Mouse (Mus musculus): ENCODE data around the gene Scube1. TPM values are rescaled to one million over a fixed set of nuclear protein-coding genes. Genes with fewer than 3 reads are reported as not detected.

Scube1 gene
- total and polyA plus RNA-seq, 2 experiments from 2014 or later, result 3.3 to 13.4 TPM

- no peak overlapping the region for H3K9ac ChIP-seq (replicated peaks; ENCODE audit: low read length)
- no peak overlapping the region for H3K27ac ChIP-seq
- H3K27me3 ChIP-seq (ENCODE audit: insufficient read depth, low read length), result no peaks in the 10 kb centered on the region
- no peak overlapping the region for H3K4me3 ChIP-seq (ENCODE audit: low read length)
- DNase-seq (ENCODE audit: low spot score), result no peak
- no peak for TF ChIP-seq CTCF (IDR thresholded peaks at IDR 0.05; ENCODE audit: low read depth)
- no peak for ATAC-seq
- no peak overlapping the region for H3K4me2 ChIP-seq (ENCODE audit: low read depth, low read length)
- WGBS, result 27% methylated on average over 21 of the region's 21 CpGs
- H3K4me1 ChIP-seq (ENCODE audit: insufficient read depth, low read length), result no peaks in the 10 kb centered on the region
- no peaks in the 10 kb centered on the region for H3K36me3 ChIP-seq (ENCODE audit: insufficient read depth, low read length)
- H3K9me3 ChIP-seq (ENCODE audit: low read length), result no peaks in the 10 kb centered on the region
Measured at GRCm38 (mm10) chr15:83740676-83741422, 16.0 kb upstream of the Scube1 start.

GRCm38 (mm10) chr15:83727626-83728025 is 2.8 kb upstream of the Scube1 start:
- no peak for ATAC-seq
- H3K36me3 ChIP-seq (ENCODE audit: insufficient read depth, low read length), result no peaks in the 10 kb centered on the region
- no peak overlapping the region for H3K9ac ChIP-seq (replicated peaks; ENCODE audit: low read length)
- H3K4me1 ChIP-seq (ENCODE audit: insufficient read depth, low read length), result peaks cover 10% of the 10 kb centered on the region; the same call in 1 of the 2 replicates
- WGBS, result 23% methylated on average over 3 of the region's 3 CpGs
- TF ChIP-seq CTCF (IDR thresholded peaks at IDR 0.05; ENCODE audit: low read depth), result peak; percentile 73
- H3K27me3 ChIP-seq (ENCODE audit: insufficient read depth, low read length), result 0 out of 2 replicates have a peak, but pooled peaks cover 7% of the 10 kb centered on the region
- no peak overlapping the region for H3K4me3 ChIP-seq (ENCODE audit: low read length)
- no peak overlapping the region for H3K4me2 ChIP-seq (ENCODE audit: low read depth, low read length)
- no peaks in the 10 kb centered on the region for H3K9me3 ChIP-seq (ENCODE audit: low read length)
- no peak overlapping the region for H3K27ac ChIP-seq
- peak; percentile 77 for DNase-seq (ENCODE audit: low spot score)

DNA sequence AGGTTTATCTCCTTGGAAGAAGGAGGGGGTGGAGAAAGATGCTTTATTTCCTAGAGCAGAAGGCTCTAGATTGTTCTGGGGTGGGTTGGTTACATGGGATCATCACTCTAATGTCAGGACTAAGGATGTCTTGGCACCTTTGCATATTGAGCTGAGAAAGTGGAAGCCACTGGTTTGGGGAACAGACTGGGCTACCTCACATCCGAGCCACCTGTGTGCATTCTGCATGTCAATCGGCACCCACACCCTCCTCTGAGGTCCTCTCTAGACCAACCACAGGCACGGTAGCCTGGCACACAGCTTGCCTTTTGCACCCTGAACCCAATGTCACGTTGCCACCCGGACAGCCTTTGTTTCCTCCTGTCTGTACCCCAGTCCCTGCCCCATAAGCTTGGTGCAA is 1.9 kb upstream of the Scube1 start:
- ATAC-seq (no peak), DNase-seq (ENCODE audit: low spot score) (no peak)
- Histone ChIP-seq H3K4me3 (ENCODE audit: low read length) (no peak overlapping the region), H3K4me1 (ENCODE audit: insufficient read depth, low read length) (peaks cover 10% of the 10 kb centered on the region; the same call in 1 of the 2 replicates), H3K9me3 (ENCODE audit: low read length) (no peaks in the 10 kb centered on the region), H3K4me2 (ENCODE audit: low read depth, low read length) (no peak overlapping the region), H3K27me3 (ENCODE audit: insufficient read depth, low read length) (0 out of 2 replicates have a peak, but pooled peaks cover 7% of the 10 kb centered on the region), H3K36me3 (ENCODE audit: insufficient read depth, low read length) (no peaks in the 10 kb centered on the region), H3K9ac (replicated peaks; ENCODE audit: low read length) (no peak overlapping the region), H3K27ac (no peak overlapping the region)
- 88% methylated on average over 5 of the region's 5 CpGs for WGBS
- TF ChIP-seq CTCF (IDR thresholded peaks at IDR 0.05; ENCODE audit: low read depth), result no peak

- Histone ChIP-seq H3K4me1 (ENCODE audit: insufficient read depth, low read length) (peaks cover 10% of the 10 kb centered on the region; the same call in 1 of the 2 replicates), H3K27me3 (ENCODE audit: insufficient read depth, low read length) (0 out of 2 replicates have a peak, but pooled peaks cover 7% of the 10 kb centered on the region), H3K36me3 (ENCODE audit: insufficient read depth, low read length) (no peaks in the 10 kb centered on the region), H3K9me3 (ENCODE audit: low read length) (no peaks in the 10 kb centered on the region), H3K9ac (replicated peaks; ENCODE audit: low read length) (no peak overlapping the region), H3K4me3 (ENCODE audit: low read length) (peak overlapping the region; percentile 58; the same call in 1 of the 2 replicates), H3K27ac (no peak overlapping the region), H3K4me2 (ENCODE audit: low read depth, low read length) (peak overlapping the region; percentile 85)
- 12% methylated on average over 28 of the region's 28 CpGs for WGBS
- ATAC-seq (peak; percentile 34; the same call in 1 of the 2 replicates), DNase-seq (ENCODE audit: low spot score) (no peak)
- TF ChIP-seq CTCF (IDR thresholded peaks at IDR 0.05; ENCODE audit: low read depth), result no peak
Measured at GRCm38 (mm10) chr15:83725556-83726200, 857 bp upstream of the Scube1 start.

- Histone ChIP-seq H3K9me3 (ENCODE audit: low read length) (no peaks in the 10 kb centered on the region), H3K4me2 (ENCODE audit: low read depth, low read length) (peak overlapping the region; percentile 85), H3K4me3 (ENCODE audit: low read length) (peak overlapping the region; percentile 58), H3K4me1 (ENCODE audit: insufficient read depth, low read length) (peaks cover 10% of the 10 kb centered on the region; the same call in 1 of the 2 replicates), H3K9ac (replicated peaks; ENCODE audit: low read length) (peak overlapping the region; percentile 50), H3K36me3 (ENCODE audit: insufficient read depth, low read length) (no peaks in the 10 kb centered on the region), H3K27ac (no peak overlapping the region), H3K27me3 (ENCODE audit: insufficient read depth, low read length) (0 out of 2 replicates have a peak, but pooled peaks cover 7% of the 10 kb centered on the region)
- TF ChIP-seq CTCF (IDR thresholded peaks at IDR 0.05; ENCODE audit: low read depth), result no peak
- WGBS, result under 1% methylated on average over 60 of the region's 61 CpGs
- DNase-seq (ENCODE audit: low spot score) (no peak), ATAC-seq (peak; percentile 30; the same call in 1 of the 2 replicates)
Measured at GRCm38 (mm10) chr15:83724160-83724885, 498 bp downstream of the Scube1 start.

- no peaks in the 10 kb centered on the region for H3K4me1 ChIP-seq (ENCODE audit: insufficient read depth, low read length)
- H3K9me3 ChIP-seq (ENCODE audit: low read length), result no peaks in the 10 kb centered on the region
- 74% methylated on average over 6 of the region's 6 CpGs for WGBS
- no peaks in the 10 kb centered on the region for H3K27me3 ChIP-seq (ENCODE audit: insufficient read depth, low read length)
- H3K36me3 ChIP-seq (ENCODE audit: insufficient read depth, low read length), result no peaks in the 10 kb centered on the region
- TF ChIP-seq CTCF (IDR thresholded peaks at IDR 0.05; ENCODE audit: low read depth), result no peak
- no peak overlapping the region for H3K4me2 ChIP-seq (ENCODE audit: low read depth, low read length)
- H3K9ac ChIP-seq (replicated peaks; ENCODE audit: low read length), result no peak overlapping the region
- no peak overlapping the region for H3K27ac ChIP-seq
- H3K4me3 ChIP-seq (ENCODE audit: low read length), result no peak overlapping the region
- no peak for DNase-seq (ENCODE audit: low spot score)
- ATAC-seq, result no peak
Measured at GRCm38 (mm10) chr15:83715582-83716228, 9.1 kb downstream of the Scube1 start.

All from hindbrain, postnatal 0 days (tissue).